Mouse (Mus musculus): ENCODE measurements at regions not wholly inside any gene's neighbourhood (a gene's known extent, or its start where the extent isn't known, plus 50 kb on each side); places are given as distances from the start of the nearest gene placed in this dataset.
A peak's percentile ranks its signal among the peaks of the same experiment; 100 is the strongest.

GRCm38 (mm10) chr4:75847675-75848385 lies 569.7 kb upstream of the Dmac1 start:
- H3K9me3 ChIP-seq (replicated peaks), result no peaks in the 10 kb centered on the region
- no peaks in the 10 kb centered on the region for H3K27me3 ChIP-seq (ENCODE audit: insufficient read depth, low read length)
- no peak overlapping the region for H3K4me3 ChIP-seq (ENCODE audit: low read depth, low read length)
- peaks cover 7% of the 10 kb centered on the region; the same call in 1 of the 2 replicates for H3K4me1 ChIP-seq (ENCODE audit: insufficient read depth, low read depth, low read length)
- H3K36me3 ChIP-seq (replicated peaks), result no peaks in the 10 kb centered on the region
- no peak for TF ChIP-seq GATA2 (IDR thresholded peaks at IDR 0.05; ENCODE audit: borderline replicate concordance, low read depth, low read length)
- TF ChIP-seq TAL1 (conservative IDR thresholded peaks at IDR 0.05; ENCODE audit: low read depth, low read length), result no peak
- TF ChIP-seq GATA1 (IDR thresholded peaks at IDR 0.05; ENCODE audit: borderline replicate concordance, low read length), result no peak
- no peak for TF ChIP-seq POLR2AphosphoS5 (IDR thresholded peaks at IDR 0.05; ENCODE audit: insufficient replicate concordance, low read depth, low read length)
- TF ChIP-seq CTCF (IDR thresholded peaks at IDR 0.05; ENCODE audit: low read depth, low read length), result no peak
- DNase-seq (ENCODE audit: low spot score), result no peak
- ATAC-seq (ENCODE audit: extremely low read depth, insufficient number of reproducible peaks, low FRiP score, poor library complexity, severe bottlenecking), result no peak

DNA sequence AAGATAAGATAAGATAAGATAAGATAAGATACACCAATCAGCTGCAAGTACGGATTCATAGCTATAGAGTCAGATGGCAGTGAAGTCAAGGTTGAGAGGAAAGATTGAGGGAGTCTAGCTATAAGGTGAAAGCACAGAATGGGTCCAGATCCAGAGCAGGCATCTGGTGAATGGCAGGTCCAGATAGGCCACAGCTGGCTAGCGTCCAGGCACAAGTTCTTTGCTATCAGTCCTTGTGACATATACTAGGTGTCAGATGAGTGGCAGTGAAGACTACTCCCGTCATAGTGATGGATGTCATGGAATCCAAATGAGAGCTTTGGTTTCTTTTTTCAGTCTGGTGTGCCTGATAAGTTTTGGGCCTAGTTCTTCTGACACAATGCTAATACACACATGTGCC lies 566.9 kb upstream of the Dmac1 start:
- no peaks in the 10 kb centered on the region for H3K27me3 ChIP-seq (ENCODE audit: insufficient read depth, low read length)
- no peak for DNase-seq (ENCODE audit: low spot score)
- H3K36me3 ChIP-seq (replicated peaks), result no peaks in the 10 kb centered on the region
- TF ChIP-seq CTCF (IDR thresholded peaks at IDR 0.05; ENCODE audit: low read depth, low read length), result no peak
- no peak for TF ChIP-seq GATA1 (IDR thresholded peaks at IDR 0.05; ENCODE audit: borderline replicate concordance, low read length)
- TF ChIP-seq TAL1 (conservative IDR thresholded peaks at IDR 0.05; ENCODE audit: low read depth, low read length), result no peak
- TF ChIP-seq GATA2 (IDR thresholded peaks at IDR 0.05; ENCODE audit: borderline replicate concordance, low read depth, low read length), result no peak
- TF ChIP-seq POLR2AphosphoS5 (IDR thresholded peaks at IDR 0.05; ENCODE audit: insufficient replicate concordance, low read depth, low read length), result no peak
- ATAC-seq (ENCODE audit: extremely low read depth, insufficient number of reproducible peaks, low FRiP score, poor library complexity, severe bottlenecking), result no peak
- H3K4me3 ChIP-seq (ENCODE audit: low read depth, low read length), result no peak overlapping the region
- H3K4me1 ChIP-seq (ENCODE audit: insufficient read depth, low read depth, low read length), result peaks cover 7% of the 10 kb centered on the region; the same call in 1 of the 2 replicates
- H3K9me3 ChIP-seq (replicated peaks), result no peaks in the 10 kb centered on the region

DNA sequence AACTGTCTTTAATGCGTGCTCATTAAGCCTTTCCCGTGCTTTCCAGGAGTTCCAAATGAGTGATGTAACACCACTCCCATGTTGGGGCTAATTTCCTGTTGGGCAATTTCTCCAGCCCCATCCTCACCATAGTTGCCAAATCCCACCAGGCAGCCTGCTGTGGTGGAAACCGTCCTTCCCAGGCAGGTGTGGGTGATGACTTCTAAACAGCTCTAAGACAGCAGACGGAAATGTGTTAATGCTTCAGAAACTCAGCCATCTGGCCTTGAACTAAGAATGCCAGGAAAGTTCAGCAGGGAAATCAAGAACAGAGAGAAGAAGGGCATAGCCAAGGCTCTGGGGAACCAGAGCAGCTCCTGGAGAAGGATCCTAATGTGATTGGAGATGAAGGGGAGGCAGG lies 560.5 kb upstream of the Dmac1 start:
- DNase-seq (ENCODE audit: low spot score) (no peak), ATAC-seq (ENCODE audit: extremely low read depth, insufficient number of reproducible peaks, low FRiP score, poor library complexity, severe bottlenecking) (no peak)
- H3K36me3 ChIP-seq (replicated peaks), result no peaks in the 10 kb centered on the region
- no peak overlapping the region for H3K4me3 ChIP-seq (ENCODE audit: low read depth, low read length)
- no peak for TF ChIP-seq TAL1 (conservative IDR thresholded peaks at IDR 0.05; ENCODE audit: low read depth, low read length)
- no peak for TF ChIP-seq POLR2AphosphoS5 (IDR thresholded peaks at IDR 0.05; ENCODE audit: insufficient replicate concordance, low read depth, low read length)
- no peaks in the 10 kb centered on the region for H3K9me3 ChIP-seq (replicated peaks)
- no peaks in the 10 kb centered on the region for H3K4me1 ChIP-seq (ENCODE audit: insufficient read depth, low read depth, low read length)
- no peaks in the 10 kb centered on the region for H3K27me3 ChIP-seq (ENCODE audit: insufficient read depth, low read length)

GRCm38 (mm10) chr4:75827082-75827711 lies 549.1 kb upstream of the Dmac1 start:
- Histone ChIP-seq H3K36me3 (replicated peaks) (no peaks in the 10 kb centered on the region), H3K4me1 (ENCODE audit: insufficient read depth, low read depth, low read length) (peaks cover 35% of the 10 kb centered on the region), H3K9me3 (replicated peaks) (no peaks in the 10 kb centered on the region), H3K27me3 (ENCODE audit: insufficient read depth, low read length) (no peaks in the 10 kb centered on the region), H3K4me3 (ENCODE audit: low read depth, low read length) (no peak overlapping the region)
- DNase-seq (ENCODE audit: low spot score) (peak; percentile 22), ATAC-seq (ENCODE audit: extremely low read depth, insufficient number of reproducible peaks, low FRiP score, poor library complexity, severe bottlenecking) (peak; percentile 72)
- peak; percentile 60 for TF ChIP-seq TAL1 (conservative IDR thresholded peaks at IDR 0.05; ENCODE audit: low read depth, low read length)
- no peak for TF ChIP-seq POLR2AphosphoS5 (IDR thresholded peaks at IDR 0.05; ENCODE audit: insufficient replicate concordance, low read depth, low read length)
- no peak for TF ChIP-seq GATA2 (IDR thresholded peaks at IDR 0.05; ENCODE audit: borderline replicate concordance, low read depth, low read length)
- TF ChIP-seq CTCF (IDR thresholded peaks at IDR 0.05; ENCODE audit: low read depth, low read length), result no peak

GRCm38 (mm10) chr4:75819193-75819603 lies 541.1 kb upstream of the Dmac1 start:
- ATAC-seq (ENCODE audit: extremely low read depth, insufficient number of reproducible peaks, low FRiP score, poor library complexity, severe bottlenecking) (peak; percentile 83), DNase-seq (ENCODE audit: low spot score) (peak; percentile 63)
- Histone ChIP-seq H3K4me3 (ENCODE audit: low read depth, low read length) (no peak overlapping the region; the same call in 1 of the 2 replicates), H3K9me3 (replicated peaks) (no peaks in the 10 kb centered on the region), H3K36me3 (replicated peaks) (no peaks in the 10 kb centered on the region), H3K4me1 (ENCODE audit: insufficient read depth, low read depth, low read length) (peaks cover 68% of the 10 kb centered on the region), H3K27me3 (ENCODE audit: insufficient read depth, low read length) (no peaks in the 10 kb centered on the region)
- TF ChIP-seq GATA2 (IDR thresholded peaks at IDR 0.05; ENCODE audit: borderline replicate concordance, low read depth, low read length) (no peak), CTCF (IDR thresholded peaks at IDR 0.05; ENCODE audit: low read depth, low read length) (no peak), GATA1 (IDR thresholded peaks at IDR 0.05; ENCODE audit: borderline replicate concordance, low read length) (no peak), TAL1 (conservative IDR thresholded peaks at IDR 0.05; ENCODE audit: low read depth, low read length) (peak; percentile 99)

GRCm38 (mm10) chr4:75816026-75816425 lies 537.9 kb upstream of the Dmac1 start:
- ATAC-seq (ENCODE audit: extremely low read depth, insufficient number of reproducible peaks, low FRiP score, poor library complexity, severe bottlenecking) (peak; percentile 9), DNase-seq (ENCODE audit: low spot score) (no peak)
- Histone ChIP-seq H3K4me1 (ENCODE audit: insufficient read depth, low read depth, low read length) (peaks cover 58% of the 10 kb centered on the region), H3K27me3 (ENCODE audit: insufficient read depth, low read length) (no peaks in the 10 kb centered on the region), H3K4me3 (ENCODE audit: low read depth, low read length) (no peak overlapping the region; the same call in 1 of the 2 replicates), H3K36me3 (replicated peaks) (no peaks in the 10 kb centered on the region), H3K9me3 (replicated peaks) (no peaks in the 10 kb centered on the region)
- TF ChIP-seq GATA1 (IDR thresholded peaks at IDR 0.05; ENCODE audit: borderline replicate concordance, low read length) (no peak), TAL1 (conservative IDR thresholded peaks at IDR 0.05; ENCODE audit: low read depth, low read length) (peak; percentile 52), GATA2 (IDR thresholded peaks at IDR 0.05; ENCODE audit: borderline replicate concordance, low read depth, low read length) (no peak), CTCF (IDR thresholded peaks at IDR 0.05; ENCODE audit: low read depth, low read length) (no peak), POLR2AphosphoS5 (IDR thresholded peaks at IDR 0.05; ENCODE audit: insufficient replicate concordance, low read depth, low read length) (no peak)

Measured in G1E (cell line).